Mouse (Mus musculus) heart, adult 9 months (tissue): ENCODE measurements at regions not wholly inside any gene's neighbourhood (a gene's known extent, or its start where the extent isn't known, plus 50 kb on each side); places are given as distances from the start of the nearest gene placed in this dataset.

Experiments used
- DNase-seq, 2 experiments: peaks; one replicate each; pipeline ENCODE4 v3.0.0; 2022; ENCODE audit warnings: low spot score in 2 of 2

DNA sequence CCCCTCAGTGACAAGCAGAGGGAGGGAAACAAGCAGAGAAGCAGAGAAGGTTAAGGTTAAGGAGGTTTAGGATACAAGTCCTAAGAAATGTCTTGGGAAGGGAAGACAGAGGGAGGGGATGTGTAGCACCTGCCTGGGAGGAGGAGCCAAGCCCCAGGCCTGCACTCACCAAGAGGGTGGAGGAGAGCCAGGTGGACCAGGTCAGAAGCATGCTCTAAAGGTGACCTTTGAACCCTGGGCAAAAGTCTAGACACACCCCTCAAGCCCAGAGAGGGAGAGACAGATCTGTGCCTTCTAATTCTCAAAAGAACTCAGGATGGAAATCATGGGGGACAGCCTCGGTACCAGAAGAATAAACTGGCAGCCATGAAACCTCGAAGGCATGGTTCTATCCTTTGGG, 54.4 kb upstream of the Calm2 start:
- DNase-seq = no peak

DNA sequence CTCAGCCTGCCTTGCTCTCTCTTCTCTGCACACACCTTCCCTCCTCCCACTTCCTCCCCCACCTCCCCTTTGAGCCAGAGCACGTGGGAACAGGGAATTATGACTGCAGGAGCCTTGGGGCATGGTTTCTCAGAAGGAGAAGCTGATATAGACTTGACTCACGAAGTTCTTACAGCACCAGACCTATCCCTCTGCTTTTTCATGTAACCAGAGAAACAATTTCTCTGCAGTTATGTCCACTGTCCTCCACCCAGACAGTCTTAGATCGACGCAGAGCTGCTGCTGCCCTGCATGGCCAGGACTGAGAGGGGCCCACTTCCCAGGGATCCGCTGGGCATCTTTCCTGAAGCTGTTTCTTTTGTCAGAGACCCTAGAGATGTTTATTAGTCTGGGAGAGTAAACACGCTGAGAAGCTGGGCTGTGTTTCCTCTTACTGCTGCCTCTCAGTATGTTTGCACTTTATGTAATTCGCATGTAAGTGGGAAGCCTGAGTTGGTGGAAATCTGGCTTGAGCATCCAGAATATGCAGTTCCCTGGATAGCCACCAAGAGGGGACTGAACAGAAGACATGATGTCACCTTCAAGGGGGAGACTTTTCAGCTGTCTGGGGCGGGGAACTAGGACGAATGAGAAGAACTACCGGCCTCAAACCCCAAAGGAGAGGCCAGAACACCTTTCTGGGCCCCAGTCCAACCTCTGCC, 55.1 kb upstream of the Calm2 start:
- no peak for DNase-seq

DNA sequence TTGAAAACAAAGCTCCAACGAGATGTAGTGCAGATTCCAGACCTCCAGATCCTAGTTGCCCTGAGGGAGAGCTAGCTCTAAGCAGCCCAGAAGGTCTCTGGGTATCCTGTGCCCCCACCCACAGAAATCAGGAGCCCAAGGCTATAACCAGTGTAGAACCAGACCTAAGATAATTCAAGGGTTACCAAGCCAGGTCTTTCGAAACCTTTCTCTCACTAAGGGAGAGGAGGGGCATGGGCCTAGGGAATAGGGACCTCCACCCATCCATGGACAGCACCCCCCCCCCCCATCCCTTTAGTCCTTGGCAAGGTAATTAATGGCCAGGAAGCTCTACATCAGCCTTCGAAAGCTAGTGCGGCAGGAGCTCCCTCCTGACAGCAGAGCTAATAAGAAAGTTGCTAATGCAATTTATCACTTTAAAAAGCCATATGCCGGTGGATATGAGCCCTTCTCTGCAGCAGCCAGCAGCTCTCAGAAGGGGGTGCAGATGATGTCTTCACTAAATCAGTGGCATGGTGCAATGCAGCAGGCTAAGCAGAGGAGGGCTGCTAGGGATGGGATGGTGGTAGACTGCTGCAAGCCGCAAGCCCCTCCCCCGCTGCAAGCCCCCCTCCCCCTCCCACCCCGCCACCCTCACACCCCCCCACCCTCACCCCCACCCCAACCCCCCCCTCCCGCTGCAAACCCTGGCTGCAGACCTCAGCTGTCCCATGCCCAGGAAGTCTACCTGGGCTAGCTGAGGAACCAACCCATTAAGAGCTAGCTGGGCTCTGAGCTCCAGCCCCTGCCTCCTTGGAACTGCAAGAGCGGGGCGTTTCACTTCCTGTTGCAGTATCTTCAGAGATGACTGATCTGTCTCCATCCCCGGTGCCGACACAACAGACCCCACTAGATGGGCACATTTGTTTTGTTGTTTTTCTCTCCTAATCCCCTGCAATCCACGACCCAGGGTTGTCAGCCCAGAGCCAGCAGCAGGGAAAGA, 55.9 kb upstream of the Calm2 start:
- no peak for DNase-seq

DNA sequence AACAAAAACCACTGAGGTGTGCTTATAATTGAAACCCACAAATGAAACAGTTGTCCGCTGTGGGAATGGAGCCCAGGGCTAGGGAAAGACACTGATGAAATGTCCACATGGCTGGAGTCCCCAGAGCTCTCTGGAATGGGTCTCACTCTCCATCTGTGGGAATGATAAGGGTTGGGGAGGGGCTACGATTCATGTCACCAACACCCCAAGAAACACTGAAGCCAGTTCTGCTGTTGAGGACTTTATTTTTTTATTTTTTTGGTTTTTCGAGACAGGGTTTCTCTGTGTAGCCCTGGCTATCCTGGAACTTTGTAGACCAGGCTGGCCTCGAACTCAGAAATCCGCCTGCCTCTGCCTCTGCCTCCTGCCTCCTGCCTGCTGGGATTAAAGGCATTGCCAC, 56.8 kb upstream of the Calm2 start:
- DNase-seq = peak in 1 of 2 experiments; percentile 40

DNA sequence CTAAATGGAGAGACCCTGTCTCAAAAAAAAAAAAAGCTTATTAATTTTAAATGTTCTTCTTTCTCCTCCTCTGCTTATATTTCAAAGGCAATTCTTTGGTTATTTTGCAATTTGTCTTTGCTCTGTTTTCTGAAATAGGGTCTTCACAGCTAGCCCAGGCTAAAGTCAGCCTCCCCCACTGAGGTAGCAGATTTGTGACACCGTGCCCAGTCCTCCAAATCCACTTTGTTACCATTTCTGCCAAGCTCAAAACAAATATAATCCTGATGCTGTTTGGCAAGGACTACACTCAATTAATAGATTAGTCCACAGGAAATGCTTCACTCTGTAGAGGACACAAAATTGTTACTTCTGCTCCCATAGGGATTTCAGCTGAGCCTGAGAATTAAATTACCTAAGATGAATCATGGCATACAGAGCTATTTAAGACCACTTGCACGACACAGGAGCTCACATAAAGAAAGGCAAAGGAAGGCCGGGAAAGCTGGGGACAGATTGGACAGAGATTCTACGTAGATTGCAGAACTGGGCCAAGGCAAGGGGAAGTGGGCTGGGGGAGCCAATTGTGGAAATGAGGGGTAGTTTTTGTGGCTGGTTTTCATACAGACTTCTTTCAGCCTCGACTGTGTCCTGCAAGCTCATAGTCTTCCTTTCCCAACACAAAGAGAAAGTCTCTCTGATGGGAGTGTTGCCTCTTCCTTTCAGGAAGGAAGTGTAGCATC, 58.4 kb upstream of the Calm2 start:
- no peak for DNase-seq

DNA sequence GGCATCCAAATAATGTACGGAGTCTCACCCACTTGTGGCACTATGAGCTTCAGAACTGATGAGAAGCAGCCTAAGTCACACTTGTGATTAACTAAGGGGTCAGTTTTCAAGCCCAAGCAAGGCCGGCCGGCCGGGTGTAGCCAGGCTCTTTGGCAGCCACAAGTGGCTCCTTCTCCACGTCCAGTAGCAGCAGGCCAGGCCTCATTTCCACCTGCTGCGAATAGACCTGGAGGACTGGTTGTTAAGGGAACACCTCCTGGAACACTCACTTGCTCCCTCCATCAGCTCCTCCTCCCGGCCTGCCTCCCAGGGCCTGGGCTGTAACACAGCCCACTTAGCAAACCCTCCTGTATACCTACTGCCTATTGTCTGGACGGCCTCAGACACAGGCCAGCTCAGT, 61.1 kb upstream of the Calm2 start:
- no peak for DNase-seq

DNA sequence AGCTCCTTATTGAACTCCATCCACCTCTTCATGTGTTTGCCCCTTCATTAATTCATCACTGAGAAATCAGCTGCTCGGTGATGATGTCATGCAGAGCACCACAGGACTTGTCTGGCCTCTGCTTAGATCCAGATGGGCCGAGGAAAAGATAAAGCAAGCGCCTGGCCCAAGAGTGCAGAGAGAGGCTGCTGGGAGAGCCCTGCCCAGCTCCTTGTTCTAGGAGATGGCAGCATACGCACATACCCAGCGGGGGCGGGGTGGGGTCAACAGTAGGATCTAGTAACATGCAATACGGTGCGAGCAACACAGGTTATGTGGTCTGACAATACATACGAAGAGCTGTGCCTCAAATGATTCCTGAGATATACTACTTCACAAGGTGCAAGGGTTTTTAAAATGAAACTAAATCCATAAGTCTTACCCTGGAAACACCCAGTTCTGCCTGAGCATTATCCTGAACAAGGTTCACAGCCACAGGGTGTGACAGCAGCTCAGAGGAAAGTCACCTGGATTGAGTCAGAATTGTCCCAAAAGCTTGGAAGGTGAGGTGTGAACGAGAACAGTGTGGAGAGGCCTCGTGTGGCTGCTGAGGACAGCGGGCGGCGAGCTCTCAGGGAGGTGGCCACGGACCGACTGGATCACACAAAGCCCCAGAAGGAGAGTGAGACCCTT, 62.0 kb upstream of the Calm2 start:
- DNase-seq = no peak

DNA sequence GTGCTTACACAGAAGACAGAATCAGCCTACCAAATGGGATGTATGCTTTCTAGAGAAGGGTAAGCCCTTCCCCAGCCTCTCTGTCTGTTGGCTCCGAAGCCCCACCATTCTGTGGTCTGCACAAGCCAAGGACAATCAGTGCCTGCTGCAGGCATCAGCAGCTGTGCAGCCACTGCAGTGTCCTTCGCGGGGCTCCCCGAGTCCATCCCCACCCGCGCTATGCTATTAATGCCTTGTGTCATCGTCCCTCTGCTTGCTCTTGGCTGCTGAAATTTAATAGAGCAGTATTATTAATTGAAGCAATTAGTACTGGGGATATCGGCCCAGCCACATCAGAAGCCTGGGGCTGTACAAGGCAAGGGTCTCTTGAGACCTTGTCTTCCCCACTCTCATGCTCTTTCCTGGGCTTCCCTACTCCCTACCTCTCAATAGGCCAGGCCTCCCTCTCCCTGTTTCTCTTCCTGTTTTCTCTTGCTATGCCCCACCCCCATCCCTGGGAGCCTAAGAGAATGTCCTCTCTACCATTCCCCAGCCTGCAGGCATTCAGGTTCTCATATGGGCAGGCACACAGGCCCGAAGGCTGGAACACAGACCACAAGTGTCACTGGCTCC, 65.4 kb upstream of the Calm2 start:
- DNase-seq = no peak

DNA sequence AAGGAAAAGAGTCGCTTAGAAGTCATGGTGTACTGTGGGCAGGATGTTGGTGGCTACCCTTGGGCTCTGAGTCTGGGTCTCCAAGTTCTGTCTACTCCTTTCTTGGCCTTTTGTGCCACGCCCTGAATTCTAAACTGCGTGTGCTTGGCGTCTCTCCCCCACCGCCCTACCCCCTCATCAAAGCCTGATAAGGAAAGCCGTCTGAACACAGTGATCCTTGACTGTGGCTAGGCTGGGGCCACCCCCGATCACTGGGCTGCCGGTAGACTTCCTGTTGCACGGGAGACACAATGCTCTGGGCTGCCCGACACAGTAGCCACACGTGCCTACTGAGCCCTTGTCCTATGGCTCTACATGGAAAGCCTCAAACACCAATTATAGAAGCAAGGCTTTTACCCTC, 67.1 kb upstream of the Calm2 start:
- DNase-seq = no peak

DNA sequence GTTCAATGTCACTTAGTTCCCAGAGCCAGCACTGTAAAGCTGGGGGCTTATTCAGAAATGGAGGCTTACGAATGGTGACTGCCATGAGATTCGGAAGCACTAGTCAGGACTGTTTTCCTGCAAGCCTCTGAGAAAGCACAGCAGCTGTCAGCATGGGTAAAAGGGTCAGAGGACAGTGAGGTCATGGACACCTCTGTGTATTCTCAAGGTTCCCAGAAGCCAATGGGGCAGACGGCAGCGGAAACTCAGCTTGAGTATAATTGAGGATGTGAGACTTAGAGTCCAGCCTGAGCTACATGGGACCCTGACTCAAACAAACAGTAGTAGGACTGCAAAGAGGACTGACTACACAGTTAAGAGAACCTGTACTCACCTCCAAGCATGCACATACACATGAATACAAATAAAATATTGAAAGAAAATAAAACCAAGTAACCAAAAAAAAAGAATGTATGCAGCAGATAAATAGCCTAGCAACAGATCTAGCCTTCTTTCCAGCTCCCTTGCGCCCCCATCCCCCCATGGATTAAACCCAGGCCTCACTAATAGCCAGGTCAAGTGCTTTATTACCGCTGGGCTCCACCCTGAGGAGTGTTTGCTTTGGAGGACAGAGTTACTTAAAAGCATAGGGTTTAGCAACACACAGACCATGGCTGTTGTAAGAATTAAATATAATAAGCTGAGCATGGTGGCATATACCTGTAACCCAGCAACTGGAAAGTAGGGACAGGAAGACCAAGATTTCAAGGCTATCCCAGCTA, 67.8 kb upstream of the Calm2 start:
- DNase-seq = no peak

DNA sequence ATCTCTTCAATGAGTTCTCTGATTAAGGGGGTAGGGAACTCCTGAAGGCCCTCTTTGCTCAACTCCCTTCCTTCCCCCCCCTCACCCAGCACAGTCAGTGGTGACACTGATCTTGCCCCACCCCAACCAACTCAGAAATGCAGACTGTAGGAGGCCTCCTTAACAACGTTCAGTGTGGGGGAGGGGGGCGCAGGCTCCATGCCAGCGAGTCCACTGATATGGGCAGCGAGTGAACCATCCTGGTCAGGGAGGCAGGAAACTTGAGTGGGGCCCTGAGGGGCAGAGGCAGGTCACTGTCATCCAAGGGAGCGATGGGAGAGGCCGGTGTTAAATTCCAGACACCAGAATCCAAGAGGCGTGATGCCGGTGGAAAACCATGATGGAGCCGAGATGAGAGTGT, 70.5 kb upstream of the Calm2 start:
- no peak for DNase-seq

DNA sequence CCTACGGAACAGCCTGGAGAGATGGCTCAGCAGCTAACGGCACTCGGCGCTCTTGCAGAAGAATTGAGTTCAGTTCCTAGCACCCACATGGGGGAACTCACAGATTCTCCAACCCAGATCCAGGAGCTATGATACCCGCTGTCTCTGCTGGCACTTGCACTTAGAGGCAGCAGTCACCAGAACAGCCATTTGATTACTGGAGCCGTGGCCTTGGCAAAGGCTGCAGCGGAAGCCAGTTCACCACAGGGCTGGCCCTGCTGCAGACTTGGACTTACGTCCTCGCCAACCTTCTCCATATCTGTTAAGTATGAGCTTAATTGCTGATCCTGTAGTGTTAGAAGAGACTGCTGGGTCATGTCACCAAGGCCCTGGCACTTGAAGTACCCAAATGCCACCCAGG, 72.7 kb upstream of the Calm2 start:
- DNase-seq = no peak

DNA sequence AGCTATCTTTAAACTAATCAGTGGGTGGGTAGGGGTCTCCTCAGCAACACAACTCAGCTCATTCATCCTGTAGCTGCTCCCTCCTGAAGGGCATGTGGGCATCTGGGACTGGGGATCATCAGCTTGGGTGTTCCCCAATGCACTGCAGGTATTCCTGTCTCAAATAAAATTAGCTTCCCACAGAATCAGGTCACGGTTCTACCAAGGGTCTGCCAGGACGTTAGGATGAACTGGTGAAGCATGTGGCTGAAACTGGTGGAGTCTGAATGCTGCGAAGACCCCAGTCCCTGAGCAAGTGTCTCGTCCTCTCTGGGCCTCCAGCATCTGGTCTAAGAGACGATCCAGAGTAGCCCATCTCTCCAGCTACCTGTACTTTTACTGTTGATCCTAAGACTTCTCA, 74.1 kb upstream of the Calm2 start:
- DNase-seq = no peak

DNA sequence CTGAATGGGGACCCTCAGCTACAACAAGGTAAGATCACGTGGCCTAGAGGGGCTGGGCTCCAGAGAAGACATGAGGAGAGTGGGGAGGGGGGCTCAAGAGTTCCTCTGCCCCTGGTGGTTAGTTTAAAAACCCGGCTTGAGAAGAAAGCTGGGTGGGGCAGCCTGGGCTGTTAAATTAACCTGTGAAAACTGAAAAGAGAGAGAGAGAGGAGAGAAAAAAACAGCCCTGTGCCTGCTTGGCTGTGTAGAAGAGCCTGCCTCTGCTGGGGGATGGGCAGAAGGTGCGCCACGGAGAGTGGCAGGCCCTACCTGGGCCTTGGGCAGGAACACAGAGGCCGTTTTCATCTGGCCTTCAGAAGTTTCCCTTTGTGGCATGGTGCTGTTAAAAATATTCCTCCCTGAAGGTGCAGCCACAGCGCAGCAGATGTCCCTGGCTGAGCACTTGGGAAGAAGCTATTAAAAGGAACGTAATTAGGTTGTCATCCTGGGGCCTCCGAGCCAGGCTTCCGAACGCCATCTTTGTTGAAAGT, 75.0 kb upstream of the Calm2 start:
- DNase-seq = no peak

DNA sequence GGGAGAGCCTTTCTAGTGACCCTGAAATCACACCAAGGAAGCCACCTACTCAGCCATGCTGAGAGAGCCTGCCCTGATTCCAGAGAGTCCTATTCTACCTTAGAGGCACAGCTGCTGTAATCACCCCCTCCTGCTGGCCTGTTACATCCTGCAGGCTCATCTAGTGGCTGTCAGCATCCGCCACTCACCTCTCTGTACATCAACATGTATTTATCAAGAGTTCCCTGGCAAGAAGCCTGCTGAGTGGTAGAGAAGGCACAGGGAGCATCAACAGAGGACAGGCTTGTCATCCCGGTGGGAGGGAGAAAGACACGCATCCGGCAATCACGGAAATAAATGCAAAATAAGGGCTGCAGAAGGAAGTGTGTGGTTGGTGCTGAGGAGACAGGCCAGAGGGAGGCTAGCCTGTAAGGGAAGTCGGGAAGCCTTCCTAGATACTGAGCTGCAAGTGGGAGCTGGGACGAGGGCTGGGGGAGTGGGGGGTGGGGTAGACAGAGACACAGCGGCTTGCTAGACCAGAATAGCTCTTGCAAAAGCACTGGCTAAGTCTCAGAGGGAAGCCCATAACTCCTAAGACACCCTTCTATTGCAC, 75.9 kb upstream of the Calm2 start:
- peak in 1 of 2 experiments; percentile 19 for DNase-seq

DNA sequence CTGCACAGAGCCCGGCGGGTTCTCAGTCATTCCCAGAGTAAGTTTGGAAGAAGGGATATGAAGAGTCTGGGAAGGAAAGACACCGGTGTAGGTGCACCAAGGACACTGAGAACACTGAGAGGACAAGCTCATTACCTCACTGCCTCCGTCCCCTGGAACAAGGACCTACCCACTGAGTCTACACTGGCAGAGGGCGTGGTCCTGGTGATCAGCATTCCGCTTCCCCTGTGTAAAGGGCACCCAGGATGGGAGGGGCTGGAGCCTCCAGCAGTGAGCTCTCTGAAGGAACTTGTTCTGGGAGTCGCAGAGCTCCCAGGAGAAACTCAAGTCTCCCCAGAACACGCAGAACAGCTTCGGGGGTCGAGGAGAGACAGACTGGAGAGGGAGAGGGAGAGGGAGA, 76.9 kb upstream of the Calm2 start:
- no peak for DNase-seq

DNA sequence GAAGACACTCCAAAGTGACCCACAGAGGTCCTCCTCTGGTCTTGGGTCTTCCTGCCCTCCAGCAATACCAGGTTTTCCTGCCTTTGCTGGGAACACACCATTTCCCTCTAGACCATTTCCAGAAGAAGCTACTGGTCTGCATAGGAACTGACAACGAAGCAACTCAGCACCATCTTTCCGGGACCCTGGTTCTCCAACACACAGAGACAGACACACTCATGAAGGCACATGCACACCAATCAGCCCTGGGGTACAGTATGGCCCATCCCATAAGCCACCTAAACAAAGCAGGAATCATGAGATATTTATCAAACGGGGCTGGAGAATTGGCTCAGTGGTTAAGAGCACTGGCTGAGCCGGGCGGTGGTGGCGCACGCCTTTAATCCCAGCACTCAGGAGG, 80.4 kb upstream of the Calm2 start:
- DNase-seq = no peak

DNA sequence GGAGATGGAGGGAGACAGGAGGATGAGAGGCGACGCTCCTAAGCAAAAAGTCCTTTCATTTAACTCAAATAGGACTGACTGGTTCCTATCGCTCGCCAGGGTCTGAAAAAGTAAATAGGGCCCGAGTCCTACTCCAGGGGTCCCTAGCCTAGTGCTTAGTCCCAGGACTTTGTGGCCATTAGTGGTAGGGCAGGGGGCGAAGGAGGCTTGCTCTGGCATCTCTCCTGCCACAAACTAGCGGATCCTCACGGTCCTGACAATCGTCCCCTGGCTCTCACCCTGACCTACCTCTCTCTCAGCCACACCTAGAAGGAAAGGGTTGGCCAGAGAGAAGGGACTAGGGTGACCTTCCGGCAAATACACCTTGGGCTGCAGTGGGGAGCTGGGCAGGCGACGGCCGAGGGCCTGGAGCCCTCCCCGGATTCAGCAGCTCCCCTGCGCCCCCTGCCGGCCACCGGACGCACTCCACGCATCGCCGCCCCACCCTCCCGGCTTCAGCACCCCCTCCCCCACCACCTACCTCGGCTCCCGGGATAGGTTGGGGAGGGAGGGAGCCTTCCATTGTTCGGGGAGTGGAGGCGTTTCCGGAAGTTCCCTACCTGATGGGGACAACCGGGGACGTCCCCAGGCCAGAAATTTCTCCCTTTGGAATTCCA, 83.6 kb upstream of the Calm2 start:
- DNase-seq = peak; percentile 88 to 89

DNA sequence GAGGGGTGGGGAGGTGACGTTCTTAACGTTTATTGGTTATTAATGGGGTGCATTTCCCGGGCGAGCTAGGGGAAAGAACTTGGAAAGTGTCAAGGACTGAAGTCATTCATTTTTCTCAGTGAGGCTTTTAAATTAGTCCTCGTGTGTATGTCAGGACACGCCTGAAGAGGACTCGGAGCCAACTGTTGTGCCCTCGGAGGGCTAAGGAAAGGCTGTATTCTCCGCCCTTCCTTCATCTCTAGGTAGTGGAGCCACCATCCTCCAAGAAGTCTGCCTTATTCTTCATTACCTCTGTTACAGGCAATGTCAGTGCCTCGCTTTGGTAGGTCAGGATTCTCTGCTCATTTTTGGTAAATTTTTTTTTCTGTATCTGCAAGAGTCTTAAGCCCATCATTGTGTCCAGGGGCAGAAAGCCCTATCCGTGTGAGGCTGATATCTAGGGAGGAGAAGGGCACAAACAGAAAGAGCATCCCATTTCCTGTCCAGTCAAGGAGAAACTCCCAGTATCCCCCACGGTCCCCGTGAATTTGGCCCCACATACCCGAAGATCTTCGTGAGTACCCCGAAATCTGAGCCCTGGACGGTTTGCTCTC, 84.2 kb upstream of the Calm2 start:
- DNase-seq = no peak
